Mouse (Mus musculus) C2C12 (cell line): Measurements from ENCODE around the gene H2al1a.
"Not testable (repeated sequence)": the region's sequence is repeated elsewhere in the genome, so short reads cannot be mapped to it uniquely, and the experiment has no call there.

Experiments
- MYOG ChIP-seq: IDR thresholded peaks from one replicate; pipeline ENCODE4 v1.6.1; 2011; ENCODE audit not compliant: control insufficient read depth, insufficient read length; ENCODE audit errors: extremely low read depth
- USF1 ChIP-seq: IDR thresholded peaks from one replicate; pipeline ENCODE4 v1.6.1; 2011; ENCODE audit warnings: low read depth, mild to moderate bottlenecking, control low read depth, moderate library complexity

- TF ChIP-seq USF1, MYOG: not testable (repeated sequence)
Observed at GRCm38 (mm10) chrX:11311634-11312033, 12.6 kb downstream of the H2al1a start, which contains the start of gene H2al1e.
